Mouse (Mus musculus) forebrain, embryonic 12.5 days (tissue): ENCODE results near the gene Gstcd. TPM values are rescaled to one million over a fixed set of nuclear protein-coding genes. Genes with fewer than 3 reads are reported as not detected.

Source experiments
- ATAC-seq: fragments of 200-750 bp; cut with Nextera tagmentation; 2 replicates; pipeline ENCODE4 v1.8.0; 2017; ENCODE audit warnings: moderate TSS enrichment; ENCODE audit not compliant: low FRiP score
- H3K27ac ChIP-seq: fragments of 300-500 bp; sonication (generic); 2 replicates; pipeline ENCODE4 v1.5.1; 2016; ENCODE audit warnings: mild to moderate bottlenecking
- H3K27me3 ChIP-seq: fragments of 300-500 bp; sonication (generic); 2 replicates; pipeline ENCODE4 v1.6.1; 2016; ENCODE audit warnings: mild to moderate bottlenecking
- H3K36me3 ChIP-seq: fragments of 300-500 bp; sonication (generic); replicated peaks from 2 replicates; pipeline ENCODE4 v1.6.1; 2016; ENCODE audit warnings: mild to moderate bottlenecking
- H3K4me1 ChIP-seq: fragments of 300-500 bp; sonication (generic); 2 replicates; pipeline ENCODE4 v1.6.1; 2016
- H3K4me2 ChIP-seq: fragments of 300-500 bp; sonication (generic); 2 replicates; pipeline ENCODE4 v1.6.1; 2016; ENCODE audit warnings: mild to moderate bottlenecking, moderate library complexity
- H3K4me3 ChIP-seq: fragments of 300-500 bp; sonication (generic); replicated peaks from 2 replicates; pipeline ENCODE4 v1.5.1; 2016; ENCODE audit warnings: mild to moderate bottlenecking
- H3K9ac ChIP-seq: fragments of 300-500 bp; sonication (generic); 2 replicates; pipeline ENCODE4 v1.6.1; 2016; ENCODE audit warnings: mild to moderate bottlenecking
- H3K9me3 ChIP-seq: fragments of 300-500 bp; sonication (generic); 2 replicates; pipeline ENCODE4 v1.6.1; 2016
- WGBS: fragments of 180-500 bp; shearing (Covaris S2); methylation state at CpG from one replicate; pipeline ENCODE4 v1.1.7; 2016; 5-methylcytosine and 5-hydroxymethylcytosine counted together
- polyA plus RNA-seq: library from polyadenylated mRNA; unstranded; fragments of >200 nt; fragmentation: Nextera tagmentation; extraction: Ambion mirVana; gene quantifications from 2 replicates; pipeline ENCODE4 v1.2.1, GENCODE M21; 2016

Gene Gstcd
- polyA plus RNA-seq, 1 experiment from 2014 or later = 10.5 TPM

- H3K4me2 ChIP-seq = no peak overlapping the region
- no peaks in the 10 kb centered on the region for H3K4me1 ChIP-seq
- no peaks in the 10 kb centered on the region for H3K27me3 ChIP-seq
- H3K9me3 ChIP-seq = no peaks in the 10 kb centered on the region
- H3K9ac ChIP-seq = no peak overlapping the region
- peaks cover 14% of the 10 kb centered on the region for H3K36me3 ChIP-seq
- H3K4me3 ChIP-seq = no peak overlapping the region
- no peak overlapping the region for H3K27ac ChIP-seq
- ATAC-seq = no peak
- 93% methylated on average over 3 of the region's 3 CpGs for WGBS
Measured at GRCm38 (mm10) chr3:132995904-132996267, 95.9 kb downstream of the Gstcd start.

- Histone ChIP-seq H3K27me3 (no peaks in the 10 kb centered on the region), H3K9me3 (no peaks in the 10 kb centered on the region), H3K4me3 (no peak overlapping the region), H3K36me3 (peaks cover 14% of the 10 kb centered on the region), H3K4me2 (no peak overlapping the region), H3K4me1 (no peaks in the 10 kb centered on the region), H3K9ac (no peak overlapping the region), H3K27ac (no peak overlapping the region)
- ATAC-seq = no peak
- 87% methylated on average over 7 of the region's 7 CpGs for WGBS
Measured at GRCm38 (mm10) chr3:132995172-132995903, 96.5 kb downstream of the Gstcd start.

DNA sequence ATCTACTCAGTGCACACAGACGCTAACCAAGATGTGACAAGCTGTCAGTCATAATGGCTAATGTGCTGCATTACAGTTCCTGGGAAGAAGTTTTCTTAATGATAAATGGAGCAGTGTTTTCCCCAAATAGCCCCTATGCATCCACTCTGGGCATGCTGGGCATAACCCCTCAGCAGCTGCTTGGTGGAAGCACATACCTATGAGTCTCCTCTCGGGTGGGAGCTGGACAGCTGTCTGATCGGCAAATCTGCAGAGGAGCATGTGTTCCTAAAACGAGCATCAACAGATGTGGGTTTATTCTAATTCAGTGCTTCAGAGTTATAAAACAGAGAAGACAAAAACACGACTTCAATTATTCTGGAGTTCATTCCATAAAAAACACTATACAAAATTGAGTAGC lies 105.6 kb downstream of the Gstcd start:
- H3K27ac ChIP-seq = no peak overlapping the region
- 88% methylated on average over 5 of the region's 5 CpGs for WGBS
- H3K4me3 ChIP-seq = no peak overlapping the region
- no peaks in the 10 kb centered on the region for H3K27me3 ChIP-seq
- H3K36me3 ChIP-seq = peaks cover 20% of the 10 kb centered on the region
- H3K4me2 ChIP-seq = no peak overlapping the region
- H3K9me3 ChIP-seq = no peaks in the 10 kb centered on the region
- no peak overlapping the region for H3K9ac ChIP-seq
- no peaks in the 10 kb centered on the region for H3K4me1 ChIP-seq
- ATAC-seq = no peak

- no peaks in the 10 kb centered on the region for H3K4me1 ChIP-seq
- ATAC-seq = no peak
- no peak overlapping the region for H3K27ac ChIP-seq
- no peaks in the 10 kb centered on the region for H3K27me3 ChIP-seq
- no peak overlapping the region for H3K4me2 ChIP-seq
- no peaks in the 10 kb centered on the region for H3K9me3 ChIP-seq
- H3K36me3 ChIP-seq = peaks cover 26% of the 10 kb centered on the region
- H3K9ac ChIP-seq = no peak overlapping the region
- 76% methylated on average over 4 of the region's 4 CpGs for WGBS
- no peak overlapping the region for H3K4me3 ChIP-seq
Measured at GRCm38 (mm10) chr3:132983845-132984485, 107.9 kb downstream of the Gstcd start.

- Histone ChIP-seq H3K4me1 (no peaks in the 10 kb centered on the region), H3K4me2 (no peak overlapping the region), H3K36me3 (peaks cover 19% of the 10 kb centered on the region), H3K9me3 (no peaks in the 10 kb centered on the region), H3K27me3 (no peaks in the 10 kb centered on the region), H3K9ac (no peak overlapping the region), H3K4me3 (no peak overlapping the region), H3K27ac (no peak overlapping the region)
- no peak for ATAC-seq
- WGBS = 89% methylated on average over 2 of the region's 2 CpGs
Measured at GRCm38 (mm10) chr3:132981968-132982367, 109.9 kb downstream of the Gstcd start.

- no peak overlapping the region for H3K4me3 ChIP-seq
- no peaks in the 10 kb centered on the region for H3K27me3 ChIP-seq
- no peaks in the 10 kb centered on the region for H3K4me1 ChIP-seq
- H3K4me2 ChIP-seq = no peak overlapping the region
- H3K9me3 ChIP-seq = no peaks in the 10 kb centered on the region
- ATAC-seq = no peak
- H3K9ac ChIP-seq = no peak overlapping the region
- WGBS = 88% methylated on average over 12 of the region's 12 CpGs
- H3K36me3 ChIP-seq = peaks cover 18% of the 10 kb centered on the region
- no peak overlapping the region for H3K27ac ChIP-seq
Measured at GRCm38 (mm10) chr3:132979781-132980461, 111.9 kb downstream of the Gstcd start.

DNA sequence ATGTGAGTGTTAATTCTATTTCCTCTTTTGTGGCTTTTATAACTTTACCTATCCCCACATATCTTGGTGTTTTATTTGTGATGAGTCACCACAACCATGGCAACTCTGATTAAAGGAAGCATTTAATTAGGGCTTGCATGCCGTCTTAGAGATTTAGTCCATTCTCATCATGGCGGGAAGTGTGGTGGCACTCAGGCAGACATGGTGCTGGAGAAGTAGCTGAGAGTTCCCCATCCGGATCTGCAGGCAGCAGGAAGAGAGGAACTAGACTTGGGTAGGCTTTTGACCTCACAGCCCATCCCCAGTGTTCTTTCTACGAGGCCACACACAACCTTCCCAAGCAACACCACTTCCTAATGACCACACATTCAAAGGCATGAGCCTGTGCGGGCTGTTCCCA lies 125.6 kb downstream of the Gstcd start:
- no peaks in the 10 kb centered on the region for H3K36me3 ChIP-seq
- no peaks in the 10 kb centered on the region for H3K9me3 ChIP-seq
- H3K27ac ChIP-seq = no peak overlapping the region
- ATAC-seq = no peak
- H3K27me3 ChIP-seq = no peaks in the 10 kb centered on the region
- no peak overlapping the region for H3K4me2 ChIP-seq
- H3K4me1 ChIP-seq = no peaks in the 10 kb centered on the region
- no peak overlapping the region for H3K4me3 ChIP-seq
- no peak overlapping the region for H3K9ac ChIP-seq
- 79% methylated on average over 5 of the region's 5 CpGs for WGBS

DNA sequence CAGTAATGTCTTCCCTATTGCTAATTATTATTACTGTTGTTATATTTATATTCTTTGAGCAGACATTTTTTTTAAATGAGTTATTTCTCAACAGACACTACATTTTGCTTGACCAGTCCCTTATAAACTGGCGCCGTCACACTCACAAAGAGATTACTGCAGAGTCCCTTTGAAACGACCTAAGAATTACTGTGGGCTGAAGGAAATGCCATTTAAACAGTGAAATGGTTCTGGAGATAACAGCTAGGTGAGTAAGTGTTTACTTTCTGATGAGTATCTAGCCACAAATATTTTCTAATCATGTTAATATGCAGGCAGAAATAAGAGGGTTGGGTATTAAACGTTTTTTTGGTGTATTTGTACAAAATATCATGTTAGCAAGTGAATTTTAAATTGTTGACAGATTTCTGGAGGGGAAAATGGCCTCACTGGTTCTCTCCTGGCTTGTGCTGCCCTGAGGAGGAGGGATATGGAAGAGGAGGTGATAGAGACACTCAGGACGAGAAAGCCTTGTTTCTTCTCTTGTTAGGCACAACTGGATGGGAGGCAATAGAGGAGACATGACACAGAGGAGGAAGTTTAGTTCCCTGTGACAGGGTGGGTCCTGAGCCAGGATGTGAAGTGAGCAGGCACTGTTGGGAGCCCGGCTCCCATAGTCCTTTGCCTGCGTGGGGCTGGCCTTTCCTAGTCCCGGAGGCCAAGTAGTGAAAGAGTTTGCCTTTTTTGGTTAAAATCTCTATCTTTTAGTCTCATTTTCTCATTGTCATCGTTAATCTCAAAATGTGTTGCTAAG lies 126.9 kb downstream of the Gstcd start:
- Histone ChIP-seq H3K9me3 (no peaks in the 10 kb centered on the region), H3K36me3 (no peaks in the 10 kb centered on the region), H3K9ac (no peak overlapping the region), H3K4me1 (no peaks in the 10 kb centered on the region), H3K27me3 (no peaks in the 10 kb centered on the region), H3K27ac (no peak overlapping the region), H3K4me2 (no peak overlapping the region), H3K4me3 (no peak overlapping the region)
- ATAC-seq = no peak
- WGBS = 76% methylated on average over 9 of the region's 9 CpGs

- WGBS = 86% methylated on average over 7 of the region's 7 CpGs
- ATAC-seq = no peak
- H3K9ac ChIP-seq = no peak overlapping the region
- H3K4me3 ChIP-seq = no peak overlapping the region
- H3K4me1 ChIP-seq = no peaks in the 10 kb centered on the region
- H3K27me3 ChIP-seq = no peaks in the 10 kb centered on the region
- H3K4me2 ChIP-seq = no peak overlapping the region
- H3K36me3 ChIP-seq = no peaks in the 10 kb centered on the region
- H3K27ac ChIP-seq = no peak overlapping the region
- H3K9me3 ChIP-seq = no peaks in the 10 kb centered on the region
Measured at GRCm38 (mm10) chr3:132962631-132963361, 129.0 kb downstream of the Gstcd start.

DNA sequence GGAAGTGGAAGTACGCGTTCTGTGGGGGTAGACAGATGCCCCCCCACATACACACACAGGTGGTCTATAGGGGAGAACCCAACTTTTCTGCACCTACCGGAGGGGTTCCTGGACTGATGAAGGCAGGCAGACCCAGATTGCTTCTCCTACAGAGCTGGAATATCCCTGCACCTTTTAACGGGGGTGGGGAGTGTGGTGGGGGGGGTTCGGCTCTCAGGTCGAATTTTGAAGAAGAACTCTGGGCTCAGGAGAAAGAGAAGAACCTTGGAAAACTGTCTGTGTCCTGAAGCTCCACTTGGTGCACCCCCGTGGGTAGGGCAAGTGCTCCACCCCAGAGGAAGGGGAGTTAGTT lies 141.3 kb downstream of the Gstcd start:
- WGBS = 9% methylated on average over 7 of the region's 7 CpGs
- peak overlapping the region; percentile 99 for H3K4me2 ChIP-seq
- no peak for ATAC-seq

DNA sequence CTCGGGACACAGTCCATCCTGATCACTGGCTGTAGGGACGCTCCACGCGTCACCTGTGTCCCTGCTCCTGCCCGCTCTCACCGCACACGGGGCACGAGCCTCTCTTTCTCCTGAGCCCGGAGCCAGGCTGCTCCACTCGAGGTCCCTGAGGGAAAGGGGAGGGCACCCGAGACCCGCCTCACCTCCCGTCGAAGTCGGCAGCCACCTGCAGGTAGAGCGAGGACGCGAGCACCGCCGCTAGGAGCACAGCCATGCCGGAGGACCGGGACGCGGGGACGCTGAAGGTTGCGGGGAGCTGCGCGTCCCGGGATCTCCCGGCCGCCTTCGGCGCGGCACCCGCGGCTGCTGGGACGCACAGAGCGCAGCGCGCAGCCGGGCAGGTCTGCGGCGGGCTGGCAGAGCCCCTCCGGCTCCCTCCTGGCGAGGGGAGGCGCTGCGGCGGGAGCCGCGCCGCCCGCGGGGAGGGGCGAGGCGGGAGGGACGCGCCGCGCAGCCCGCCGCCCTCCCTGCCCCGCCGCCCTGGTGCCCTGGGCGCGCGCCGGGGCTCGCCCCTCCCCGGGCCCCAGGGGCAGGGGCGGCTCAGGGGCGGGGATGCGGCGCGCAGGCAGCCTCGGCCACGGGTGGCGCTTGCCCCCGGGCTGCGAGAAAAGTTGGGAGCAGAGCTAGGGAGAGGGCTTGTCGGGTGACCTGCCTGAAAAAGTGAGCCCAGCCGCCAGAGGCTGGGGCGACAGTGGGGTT lies 141.9 kb downstream of the Gstcd start, which contains the start of gene Npnt:
TSS of gene Npnt (minus strand) at position 501 of the 738 bp plus-strand sequence.
- peak; percentile 90 for ATAC-seq

More for the DNA sequence above, 141.3 kb downstream of the Gstcd start:
- peaks cover 31% of the 10 kb centered on the region for H3K27me3 ChIP-seq
- peaks cover 18% of the 10 kb centered on the region for H3K4me1 ChIP-seq
- H3K4me3 ChIP-seq = peak overlapping the region; percentile 66
- H3K36me3 ChIP-seq = no peaks in the 10 kb centered on the region
- H3K9ac ChIP-seq = peak overlapping the region; percentile 65
- H3K27ac ChIP-seq = no peak overlapping the region
- no peaks in the 10 kb centered on the region for H3K9me3 ChIP-seq

More for the DNA sequence above, 141.9 kb downstream of the Gstcd start, which contains the start of gene Npnt:
- Histone ChIP-seq H3K36me3 (no peaks in the 10 kb centered on the region), H3K27ac (no peak within 1 kb of the TSS), H3K4me3 (peak within 1 kb of the TSS; percentile 66), H3K9me3 (no peaks in the 10 kb centered on the region), H3K4me1 (peaks cover 18% of the 10 kb centered on the region), H3K4me2 (peak within 1 kb of the TSS; percentile 99), H3K9ac (peak within 1 kb of the TSS; percentile 65), H3K27me3 (peaks cover 31% of the 10 kb centered on the region)
- WGBS = under 1% methylated on average over 68 of the region's 82 CpGs
